Mouse (Mus musculus) E14TG2a.4 (cell line): ENCODE data around the gene Cnnm2.
A peak's percentile ranks its signal among the peaks of the same experiment; 100 is the strongest.

Experiments used
- H3K27me3 ChIP-seq: 2 replicates; pipeline ENCODE4 v1.6.1; 2014; ENCODE audit warnings: low read length, control low read depth; ENCODE audit not compliant: insufficient read depth
- H3K36me3 ChIP-seq: 2 replicates; pipeline ENCODE4 v1.6.1; 2014; ENCODE audit warnings: low read length, control low read depth; ENCODE audit not compliant: insufficient read depth
- H3K4me1 ChIP-seq: replicated peaks from 2 replicates; pipeline ENCODE4 v1.6.1; 2014; ENCODE audit warnings: low read depth, low read length, control low read depth
- H3K4me3 ChIP-seq: replicated peaks from 2 replicates; pipeline ENCODE4 v1.5.1; 2014; ENCODE audit warnings: mild to moderate bottlenecking, low read length
- H3K9me3 ChIP-seq: 2 replicates; pipeline ENCODE4 v1.6.1; 2014; ENCODE audit warnings: low read length, control low read depth
- CTCF ChIP-seq: conservative IDR thresholded peaks from 2 replicates; pipeline ENCODE4 v1.5.1; 2014; ENCODE audit warnings: low read length
- NANOG ChIP-seq: IDR thresholded peaks from 2 replicates; pipeline ENCODE4 v1.6.1; 2014; ENCODE audit warnings: borderline replicate concordance, low read length, mixed read lengths
- POU5F1 ChIP-seq: IDR thresholded peaks from 2 replicates; pipeline ENCODE4 v1.6.1; 2014; ENCODE audit warnings: low read length, borderline replicate concordance

Gene Cnnm2

DNA sequence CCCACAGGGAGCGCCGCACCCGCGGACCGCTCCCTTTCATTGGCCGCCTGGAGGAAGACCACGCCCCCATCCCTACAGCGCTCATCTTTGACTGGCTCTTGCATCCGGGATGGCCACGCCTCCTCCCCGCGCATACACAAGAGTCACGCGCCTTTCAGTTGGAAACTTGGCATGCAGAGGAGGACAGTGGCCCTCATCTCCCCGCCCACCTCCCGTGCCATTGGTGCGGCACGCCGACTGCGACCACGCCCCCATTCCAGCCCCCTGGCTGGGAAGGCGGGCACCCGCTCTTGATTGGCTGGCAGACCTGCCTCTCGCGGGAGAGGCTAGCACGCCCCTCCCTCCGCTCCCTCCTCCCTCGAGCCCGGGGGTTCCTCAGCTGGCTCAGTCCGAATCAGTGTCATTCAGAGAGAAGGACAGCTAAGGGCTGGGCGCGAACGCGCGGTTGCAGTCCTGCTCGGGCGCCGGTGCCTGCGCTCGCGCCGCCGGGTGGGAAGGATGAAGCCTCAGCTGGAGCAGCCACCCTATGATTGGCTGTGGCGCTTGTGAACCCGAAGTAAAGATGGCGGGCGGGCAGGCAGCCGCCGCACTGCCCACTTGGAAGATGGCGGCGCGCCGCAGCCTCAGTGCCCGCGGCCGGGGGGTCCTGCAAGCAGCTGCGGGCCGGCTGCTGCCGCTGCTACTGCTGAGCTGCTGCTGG, at the start of gene Cnnm2:
TSS of gene Cnnm2 (plus strand) at position 350 of the 700 bp plus-strand sequence.
- Histone ChIP-seq H3K36me3 (peaks cover 7% of the 10 kb centered on the region), H3K27me3 (peaks cover 21% of the 10 kb centered on the region), H3K4me1 (peaks cover 56% of the 10 kb centered on the region), H3K4me3 (peak within 1 kb of the TSS; percentile 95), H3K9me3 (no peaks in the 10 kb centered on the region)
- TF ChIP-seq POU5F1 (no peak), CTCF (no peak), NANOG (no peak)

DNA sequence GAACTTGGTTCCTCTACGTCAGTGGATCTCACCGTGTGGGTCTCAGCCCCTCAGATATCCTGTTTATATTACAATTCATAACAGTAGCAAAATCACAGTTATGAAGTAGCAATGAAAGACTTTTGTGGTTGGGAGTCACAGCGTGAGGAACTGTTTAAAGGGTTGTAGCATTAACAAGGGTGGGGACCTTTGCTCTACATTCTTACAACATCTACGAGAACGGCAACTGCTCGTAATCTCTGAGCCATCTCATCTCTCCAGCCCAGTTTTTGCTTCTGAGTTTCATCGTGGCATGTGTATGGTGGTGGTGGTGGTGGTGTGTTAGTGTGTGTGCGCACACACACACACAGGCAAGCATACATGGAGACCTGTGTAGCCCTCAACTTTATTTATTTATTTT, 47.2 kb upstream of the Cnnm2 start:
- H3K4me3 ChIP-seq = no peak overlapping the region
- peaks cover 9% of the 10 kb centered on the region for H3K4me1 ChIP-seq
- peaks cover 5% of the 10 kb centered on the region for H3K9me3 ChIP-seq
- TF ChIP-seq NANOG = no peak
- no peak for TF ChIP-seq CTCF
- TF ChIP-seq POU5F1 = no peak
- H3K36me3 ChIP-seq = peaks cover 19% of the 10 kb centered on the region
- H3K27me3 ChIP-seq = no peaks in the 10 kb centered on the region

GRCm38 (mm10) chr19:46715016-46715415, 46.4 kb upstream of the Cnnm2 start:
- peaks cover 20% of the 10 kb centered on the region for H3K36me3 ChIP-seq
- peaks cover 9% of the 10 kb centered on the region for H3K4me1 ChIP-seq
- no peak for TF ChIP-seq CTCF
- peaks cover 5% of the 10 kb centered on the region for H3K9me3 ChIP-seq
- no peaks in the 10 kb centered on the region for H3K27me3 ChIP-seq
- no peak overlapping the region for H3K4me3 ChIP-seq

DNA sequence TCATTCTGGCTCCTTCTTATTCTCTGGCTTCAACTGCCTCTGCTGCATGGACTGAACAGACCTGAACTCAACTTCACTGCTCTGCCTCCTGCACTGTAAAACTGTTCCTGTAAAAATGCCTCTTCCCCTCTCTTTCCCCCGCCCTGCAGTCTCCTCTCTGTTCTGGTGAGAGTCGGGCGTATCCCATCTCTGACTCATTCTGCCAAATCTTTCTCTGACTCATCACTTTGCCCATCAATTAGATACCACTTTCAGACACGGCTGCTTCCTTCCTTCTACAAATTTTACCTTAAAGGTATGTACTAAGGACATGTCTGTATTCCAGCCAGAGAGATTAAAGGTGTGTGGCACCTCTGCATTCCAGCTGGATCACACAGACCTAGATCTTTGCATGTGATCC, 43.2 kb upstream of the Cnnm2 start:
- no peak for TF ChIP-seq POU5F1
- TF ChIP-seq CTCF = no peak
- TF ChIP-seq NANOG = no peak
- Histone ChIP-seq H3K9me3 (peaks cover 5% of the 10 kb centered on the region), H3K36me3 (peaks cover 25% of the 10 kb centered on the region), H3K27me3 (no peaks in the 10 kb centered on the region), H3K4me3 (no peak overlapping the region), H3K4me1 (no peaks in the 10 kb centered on the region)

DNA sequence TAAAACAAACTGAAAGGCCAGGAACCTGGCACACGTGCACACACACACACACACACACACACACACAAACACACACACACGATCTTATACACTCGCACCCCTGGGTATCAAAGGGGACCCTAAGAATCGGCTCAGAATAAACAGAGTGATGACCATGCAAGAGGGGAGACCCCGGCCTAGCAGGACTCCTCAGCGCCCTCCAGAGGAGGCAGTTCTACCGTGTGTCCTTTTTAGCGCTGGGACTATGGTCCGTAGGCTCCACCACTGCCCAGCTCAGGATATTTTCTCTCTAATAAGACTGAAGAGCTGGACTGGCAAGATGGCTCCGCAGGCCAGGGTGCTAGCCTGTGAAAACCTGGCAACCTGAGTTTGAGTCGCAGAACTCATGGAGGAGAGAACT, 37.0 kb upstream of the Cnnm2 start:
- Histone ChIP-seq H3K9me3 (no peaks in the 10 kb centered on the region), H3K4me3 (peak overlapping the region; percentile 61), H3K36me3 (peaks cover 29% of the 10 kb centered on the region), H3K4me1 (peaks cover 13% of the 10 kb centered on the region), H3K27me3 (no peaks in the 10 kb centered on the region)
- TF ChIP-seq CTCF = peak; percentile 46
- TF ChIP-seq NANOG = no peak
- no peak for TF ChIP-seq POU5F1

GRCm38 (mm10) chr19:46726142-46726541, 35.3 kb upstream of the Cnnm2 start:
- no peak for TF ChIP-seq NANOG
- no peak for TF ChIP-seq CTCF
- no peak for TF ChIP-seq POU5F1

DNA sequence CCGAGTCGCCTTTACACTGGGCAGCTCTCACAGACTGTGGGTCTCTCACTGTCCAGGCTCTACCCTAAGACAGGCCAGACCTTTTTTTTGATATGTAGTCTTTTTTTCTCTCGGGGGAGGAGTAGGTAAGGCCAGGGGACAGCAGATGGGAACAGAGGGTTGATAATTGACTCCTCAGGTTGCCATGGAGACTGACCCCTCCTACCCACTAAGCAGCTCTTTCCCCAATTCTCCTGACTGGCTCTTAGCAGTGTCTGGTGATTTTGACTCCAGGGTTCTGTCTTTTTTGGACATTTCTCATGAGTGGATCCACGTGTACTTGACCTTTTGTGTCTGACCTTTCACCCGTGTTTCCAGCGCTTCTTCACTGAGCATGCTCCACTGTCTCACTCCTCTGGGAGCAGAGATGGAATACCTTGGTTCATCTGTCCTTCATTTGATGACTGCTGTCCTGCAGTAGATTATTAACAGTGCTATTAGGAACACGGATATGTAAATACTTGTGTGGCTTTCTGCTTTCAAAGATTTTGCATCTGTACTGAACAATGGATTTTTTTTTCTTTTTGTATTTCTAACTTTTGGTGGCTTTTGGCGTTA, 34.2 kb upstream of the Cnnm2 start:
- Histone ChIP-seq H3K9me3 (no peaks in the 10 kb centered on the region), H3K36me3 (peaks cover 16% of the 10 kb centered on the region), H3K4me1 (peaks cover 13% of the 10 kb centered on the region), H3K27me3 (no peaks in the 10 kb centered on the region), H3K4me3 (no peak overlapping the region)
- TF ChIP-seq NANOG (no peak), POU5F1 (no peak), CTCF (no peak)

More at GRCm38 (mm10) chr19:46726142-46726541, 35.3 kb upstream of the Cnnm2 start:
- H3K4me1 ChIP-seq = peaks cover 13% of the 10 kb centered on the region
- H3K36me3 ChIP-seq = peaks cover 23% of the 10 kb centered on the region
- H3K27me3 ChIP-seq = no peaks in the 10 kb centered on the region
- no peak overlapping the region for H3K4me3 ChIP-seq
- no peaks in the 10 kb centered on the region for H3K9me3 ChIP-seq

- TF ChIP-seq CTCF = no peak
- TF ChIP-seq POU5F1 = no peak
- TF ChIP-seq NANOG = no peak
- H3K4me1 ChIP-seq = peaks cover 13% of the 10 kb centered on the region
These were observed 33.4 kb upstream of the Cnnm2 start for GRCm38 (mm10) chr19:46727945-46728540.

More at GRCm38 (mm10) chr19:46727945-46728540, 33.4 kb upstream of the Cnnm2 start:
- Histone ChIP-seq H3K27me3 (no peaks in the 10 kb centered on the region), H3K9me3 (no peaks in the 10 kb centered on the region), H3K36me3 (peaks cover 17% of the 10 kb centered on the region), H3K4me3 (no peak overlapping the region)
